Mouse (Mus musculus): ENCODE data around the gene 1700042G07Rik.
A peak's percentile ranks its signal among the peaks of the same experiment; 100 is the strongest.
"Not testable (repeated sequence)": the region's sequence is repeated elsewhere in the genome, so short reads cannot be mapped to it uniquely, and the experiment has no call there.

1700042G07Rik gene

DNA sequence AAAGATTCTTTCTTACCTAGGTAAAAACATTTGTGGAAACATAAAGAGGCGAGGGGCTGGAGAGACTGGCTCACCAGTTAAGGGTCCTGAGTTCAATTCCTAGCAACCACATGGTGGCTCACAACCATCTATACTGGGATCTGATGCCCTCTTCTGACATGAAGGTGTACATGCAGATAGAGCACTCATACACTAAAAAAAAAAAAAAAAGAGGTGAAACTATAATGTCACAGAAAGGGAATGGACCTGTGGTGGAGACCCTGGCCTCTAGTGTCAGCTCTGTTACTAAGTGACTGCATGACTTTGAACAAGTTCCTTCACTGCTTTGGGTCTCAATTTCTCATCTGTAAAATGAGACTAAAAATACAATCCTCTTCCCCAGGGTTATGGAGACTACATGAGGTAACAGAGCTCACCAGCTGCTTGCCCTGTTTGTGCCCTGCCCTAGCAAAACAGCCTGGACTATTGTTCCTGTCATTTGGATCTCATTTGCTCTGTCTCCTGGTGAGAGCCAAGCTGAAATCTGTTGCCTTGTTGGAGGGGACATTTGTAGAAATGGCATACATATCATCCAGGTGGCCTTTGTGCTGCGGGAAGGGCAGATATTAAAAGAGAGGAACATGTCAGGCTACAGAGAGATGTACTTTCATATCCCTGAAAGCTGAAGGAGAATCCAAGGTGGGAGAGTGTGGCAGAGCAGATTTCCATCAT, 42.9 kb downstream of the 1700042G07Rik start:
- no peak for DNase-seq

DNA sequence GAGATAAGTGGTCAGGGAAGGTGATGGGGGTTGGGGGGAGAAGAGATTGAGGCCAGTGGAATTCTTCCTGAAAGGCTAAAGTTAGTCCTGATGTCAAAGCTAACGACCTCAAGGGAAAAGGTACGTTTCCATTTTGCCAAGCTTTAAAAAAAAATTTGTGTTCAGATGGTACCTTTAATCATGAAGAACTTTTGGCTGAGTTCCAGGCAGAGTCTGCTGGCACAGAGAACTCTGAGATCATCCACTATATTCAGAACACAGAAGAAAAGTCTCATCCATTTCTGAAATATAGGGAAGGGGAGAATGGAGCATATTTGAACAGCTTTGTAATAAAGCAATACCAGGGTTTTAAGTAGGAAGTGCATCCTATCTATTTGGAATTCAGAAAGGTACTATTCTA, 43.9 kb downstream of the 1700042G07Rik start:
- no peak for DNase-seq

DNA sequence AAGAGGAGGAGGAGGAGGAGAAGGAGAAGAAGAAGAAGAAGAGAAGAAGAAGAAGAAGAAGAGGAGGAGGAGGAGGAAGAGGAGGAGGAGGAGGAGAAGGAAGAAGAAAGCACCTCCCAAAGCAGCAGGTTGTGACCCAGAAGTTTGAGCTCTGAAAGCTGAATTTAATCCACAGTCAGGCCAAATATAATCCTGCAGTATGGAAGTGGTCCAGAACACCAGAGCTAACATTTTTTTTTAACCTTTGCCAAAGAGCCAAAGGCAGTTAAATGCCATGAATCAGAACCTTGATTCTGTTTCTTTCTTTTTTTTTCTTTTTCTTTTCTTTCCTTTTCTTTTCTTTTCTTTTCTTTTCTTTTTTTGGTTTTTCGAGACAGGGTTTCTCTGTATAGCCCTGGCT, 44.5 kb downstream of the 1700042G07Rik start:
- not testable (repeated sequence) for DNase-seq

DNA sequence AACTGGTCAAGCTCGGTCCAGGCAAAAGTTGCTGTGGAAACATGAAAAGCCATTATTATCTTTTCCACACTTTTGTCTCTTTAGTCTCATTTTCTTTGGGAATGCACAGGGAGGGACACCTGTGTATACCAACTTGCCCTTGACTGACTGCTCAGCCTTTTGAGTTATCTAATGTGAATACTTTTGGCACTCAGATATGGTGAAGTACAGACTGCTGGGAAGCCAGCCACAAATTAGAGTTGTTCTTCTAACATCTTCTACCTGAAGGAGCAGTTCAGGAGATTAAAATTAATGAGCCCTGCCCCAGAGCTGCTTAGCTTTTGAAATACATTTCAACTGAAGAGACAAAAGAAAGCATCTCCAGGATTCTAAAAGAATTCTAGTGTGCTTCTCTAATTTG, 45.9 kb downstream of the 1700042G07Rik start:
- DNase-seq: no peak

DNA sequence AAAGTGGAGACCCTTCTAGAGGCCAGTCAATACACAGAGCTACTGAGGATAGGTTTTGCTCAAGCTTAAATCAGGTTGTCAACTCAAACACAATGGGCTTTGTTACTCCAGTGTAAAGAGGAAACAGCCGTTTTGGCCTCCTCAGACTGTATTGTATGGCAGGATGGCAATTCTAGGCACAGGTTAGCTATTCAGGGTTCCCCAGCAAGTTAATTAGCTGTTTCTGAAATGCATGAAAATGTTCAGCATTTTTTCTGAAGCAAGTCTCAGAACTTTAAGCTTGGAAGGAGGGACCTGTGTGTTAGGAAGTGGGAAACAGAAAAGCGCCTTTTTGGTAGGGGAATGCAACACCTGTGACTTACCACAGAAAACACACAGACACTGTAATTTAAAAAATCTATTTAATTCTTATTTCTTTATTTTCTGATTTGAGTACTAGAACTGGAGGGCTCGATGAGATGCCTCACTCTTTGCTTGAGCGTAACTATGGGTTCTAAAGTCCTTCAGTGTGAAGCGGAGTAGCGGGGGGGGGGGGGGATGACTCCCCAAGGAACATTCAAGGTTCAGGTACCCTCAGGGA, 47.0 kb downstream of the 1700042G07Rik start:
- peak; percentile 42 for DNase-seq

DNA sequence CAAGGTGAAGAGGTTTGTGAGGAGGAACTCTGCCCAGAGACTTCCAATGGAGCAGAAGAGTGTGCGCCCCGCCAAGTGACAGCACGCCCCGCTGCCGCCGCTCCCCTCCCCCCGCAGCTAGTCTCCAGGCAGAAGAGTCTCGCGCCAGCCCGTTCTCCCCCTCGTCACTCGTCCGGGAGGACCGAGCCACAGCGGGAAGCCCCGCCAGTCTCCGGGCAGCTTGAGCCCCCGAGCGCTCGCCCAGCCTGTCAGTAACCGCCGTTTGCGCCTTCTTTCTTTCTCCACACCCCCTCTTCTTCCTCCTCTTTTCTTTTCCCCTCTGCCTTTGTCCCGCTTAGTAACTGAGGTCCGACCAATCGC, 47.6 kb downstream of the 1700042G07Rik start:
- DNase-seq: no peak

DNA sequence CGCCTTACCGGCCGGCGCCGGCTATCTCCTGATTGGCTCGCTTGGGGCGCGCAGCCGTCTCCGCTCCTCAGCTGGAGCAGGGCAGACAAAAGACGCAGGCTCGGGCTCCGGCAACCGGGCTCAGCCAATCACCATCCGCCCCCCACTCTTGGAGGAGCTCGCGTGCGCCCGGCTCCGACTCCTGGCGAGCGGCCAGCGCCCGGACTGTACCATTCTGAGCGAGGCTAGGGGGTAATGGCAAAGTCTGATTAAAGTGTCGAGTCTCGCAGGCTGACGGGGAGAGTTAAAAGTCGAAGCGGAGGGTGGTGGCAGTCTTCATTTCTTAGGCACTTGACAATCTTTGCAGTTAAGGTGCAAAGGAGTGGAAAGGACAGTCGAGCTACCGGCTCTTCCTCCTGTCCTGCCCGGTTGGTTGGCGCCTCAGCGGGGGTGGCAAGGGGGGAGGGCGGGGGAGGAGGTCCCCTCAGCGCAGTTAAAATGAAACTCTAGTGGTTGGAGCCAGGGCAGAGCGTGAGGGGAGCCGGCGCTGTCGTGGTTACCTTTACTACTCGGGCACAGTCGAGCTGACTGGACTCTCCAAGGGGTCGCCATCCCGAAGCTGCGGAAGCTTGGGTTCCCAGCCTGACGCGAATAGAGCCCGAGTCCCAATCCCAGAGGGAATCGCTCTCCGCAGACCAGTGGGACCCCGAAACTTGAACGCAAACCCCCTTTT, 48.1 kb downstream of the 1700042G07Rik start, which contains the start of gene Pik3r3:
Gene Pik3r3 (plus strand): TSS at position 479 of the 712 bp plus-strand sequence.
- peak; percentile 100 for DNase-seq

DNA sequence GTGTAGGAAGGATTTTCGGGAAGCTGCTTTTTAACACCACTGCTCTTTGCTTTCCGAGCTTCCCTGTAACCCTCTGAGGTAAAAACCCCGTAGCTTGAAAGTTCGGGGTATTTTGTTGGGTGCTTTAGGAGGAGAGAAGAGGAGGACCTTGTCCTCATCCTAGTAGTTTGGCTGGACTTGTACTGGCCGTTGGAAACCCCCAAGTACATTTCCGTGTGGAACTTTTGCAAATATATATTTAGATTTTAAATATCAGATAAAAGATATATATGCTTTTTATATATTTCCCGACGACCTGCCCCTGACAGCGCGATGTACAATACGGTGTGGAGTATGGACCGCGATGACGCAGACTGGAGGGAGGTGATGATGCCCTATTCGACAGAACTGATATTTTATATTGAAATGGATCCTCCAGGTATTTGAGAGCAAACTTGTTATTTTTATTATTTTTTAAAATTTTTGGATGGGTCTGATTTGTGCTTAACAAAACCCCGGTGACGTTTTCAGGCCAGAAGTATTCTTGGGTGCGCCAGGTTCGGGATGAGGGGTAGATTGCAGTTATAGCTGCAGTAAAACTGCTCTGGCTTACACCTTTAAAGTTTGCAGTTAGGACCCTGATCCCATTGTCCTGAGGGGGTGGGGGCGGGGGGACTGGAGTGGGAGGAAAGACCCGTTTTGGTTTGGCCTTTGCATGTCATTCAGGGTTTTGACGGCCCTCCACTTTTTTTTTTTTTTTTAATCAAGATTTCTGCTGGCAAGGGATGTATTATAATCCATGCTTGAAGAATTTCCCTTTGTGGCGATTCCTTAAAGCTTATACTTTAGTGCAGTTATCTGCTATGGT, 49.0 kb downstream of the 1700042G07Rik start:
- DNase-seq: peak; percentile 48

DNA sequence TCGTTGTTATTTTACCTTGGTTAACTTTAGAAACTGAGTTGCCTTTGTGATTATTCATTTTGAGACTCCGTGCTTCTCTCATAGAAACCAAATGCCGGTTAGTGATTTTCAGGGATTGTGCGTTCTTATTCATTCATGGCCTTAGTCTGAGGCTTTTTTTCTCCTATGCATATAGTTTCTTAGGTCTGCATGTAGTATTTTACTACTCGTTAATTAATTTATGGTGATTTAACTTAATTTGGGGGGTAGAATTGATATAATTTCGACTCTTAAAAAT, 49.6 kb downstream of the 1700042G07Rik start:
- no peak for DNase-seq
